Mouse (Mus musculus) heart, adult 11 months (tissue): ENCODE measurements around the gene Map2k6.
"Not testable (repeated sequence)": the region's sequence is repeated elsewhere in the genome, so short reads cannot be mapped to it uniquely, and the experiment has no call there.

ENCODE experiments used
- DNase-seq: peaks from one replicate; pipeline ENCODE4 v3.0.0; 2022

Gene Map2k6

DNA sequence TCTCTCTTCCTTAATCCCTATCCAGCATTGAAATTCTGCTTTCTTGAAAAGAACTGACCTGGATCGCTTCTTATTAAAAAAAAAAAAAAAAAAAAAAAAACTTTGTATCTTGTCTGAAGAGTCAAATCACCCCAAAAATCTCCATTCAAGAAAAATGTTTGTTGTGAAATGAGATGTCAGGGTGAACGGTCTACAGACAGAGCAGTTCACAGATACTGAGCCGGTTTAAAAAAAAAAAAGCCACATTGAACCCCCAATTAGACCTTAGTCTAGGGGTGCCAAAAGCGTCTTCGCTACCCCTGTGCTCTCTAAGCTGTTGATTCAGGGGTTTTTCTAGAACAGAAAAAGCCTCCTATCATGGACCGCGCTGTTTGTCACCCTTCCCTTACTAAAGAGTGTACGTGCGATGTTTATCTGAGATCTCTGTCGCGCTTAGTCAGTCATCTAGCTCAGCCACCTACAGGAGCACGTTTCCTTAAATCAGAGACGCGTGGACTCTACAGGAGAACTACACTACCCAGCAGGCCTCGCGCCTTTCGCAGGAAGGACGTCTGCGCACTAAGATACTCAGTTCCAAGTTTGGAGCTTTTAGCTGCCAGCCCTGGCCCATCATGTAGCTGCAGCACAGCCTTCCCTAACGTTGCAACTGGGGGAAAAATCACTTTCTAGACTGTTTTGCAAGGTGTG, at the start of gene Map2k6:
Map2k6 (plus strand) TSS at position 570 of the 687 bp plus-strand sequence.
- DNase-seq: peak; percentile 98

- DNase-seq: no peak
Measured at GRCm38 (mm10) chr11:110354261-110354660, 44.7 kb upstream of the Map2k6 start.

- not testable (repeated sequence) for DNase-seq
Measured at GRCm38 (mm10) chr11:110355131-110355530, 43.8 kb upstream of the Map2k6 start.

DNA sequence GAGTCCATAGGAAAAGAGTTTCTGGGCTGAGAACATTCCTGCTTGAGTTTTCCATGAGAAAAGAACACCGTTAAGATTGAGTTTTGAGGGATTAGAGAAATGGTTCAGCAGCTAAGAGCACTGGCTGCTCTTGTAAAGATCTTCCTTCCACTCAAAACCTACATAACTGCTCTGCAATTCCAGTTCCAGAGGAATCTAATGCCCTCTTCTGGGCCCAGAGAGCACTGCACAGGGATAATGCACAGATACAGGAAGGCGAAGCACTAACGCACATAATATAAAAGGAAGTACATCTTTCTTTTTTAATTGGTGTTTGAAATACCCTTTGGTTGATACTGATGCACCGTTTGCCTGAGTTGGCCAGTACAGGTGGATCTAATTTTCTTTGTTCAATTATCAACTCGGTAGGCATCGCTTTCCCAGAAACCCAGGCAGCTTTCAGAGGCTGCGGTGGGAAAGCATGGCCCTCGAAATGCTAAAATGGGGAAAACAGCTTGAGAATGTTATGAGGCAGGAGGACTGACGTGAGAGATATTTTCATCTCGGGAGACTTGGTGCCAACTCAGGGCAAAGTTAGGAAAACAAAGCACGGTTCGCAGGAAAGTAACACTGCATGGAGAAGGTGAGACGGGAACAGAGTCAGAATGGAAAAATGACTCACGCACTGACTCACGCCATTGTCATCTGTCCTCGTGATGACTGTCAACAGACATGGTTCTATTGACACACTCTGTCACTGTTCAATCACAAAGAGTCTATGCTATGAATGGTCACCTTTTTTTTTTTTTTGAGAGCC, 41.0 kb upstream of the Map2k6 start:
- no peak for DNase-seq

DNA sequence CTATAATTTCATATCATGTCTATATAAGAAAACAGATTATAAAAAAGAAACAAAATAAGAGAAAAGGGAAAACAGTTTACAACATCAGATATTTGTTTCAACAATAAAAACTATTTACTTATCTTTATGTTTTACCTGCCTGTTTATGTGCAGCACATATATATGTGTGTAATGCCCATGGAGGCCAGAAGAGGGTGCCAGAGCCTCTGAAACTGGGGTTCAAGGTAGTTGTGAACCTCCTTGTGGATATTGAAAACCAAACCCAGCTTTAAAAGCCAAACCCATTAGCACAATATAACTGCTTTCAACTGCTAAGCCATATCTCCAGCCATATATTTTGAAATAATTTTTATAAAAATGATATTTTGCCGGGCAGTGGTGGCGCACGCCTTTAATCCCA, 33.9 kb upstream of the Map2k6 start:
- DNase-seq: peak; percentile 87

GRCm38 (mm10) chr11:110366902-110367301, 32.0 kb upstream of the Map2k6 start:
- no peak for DNase-seq

DNA sequence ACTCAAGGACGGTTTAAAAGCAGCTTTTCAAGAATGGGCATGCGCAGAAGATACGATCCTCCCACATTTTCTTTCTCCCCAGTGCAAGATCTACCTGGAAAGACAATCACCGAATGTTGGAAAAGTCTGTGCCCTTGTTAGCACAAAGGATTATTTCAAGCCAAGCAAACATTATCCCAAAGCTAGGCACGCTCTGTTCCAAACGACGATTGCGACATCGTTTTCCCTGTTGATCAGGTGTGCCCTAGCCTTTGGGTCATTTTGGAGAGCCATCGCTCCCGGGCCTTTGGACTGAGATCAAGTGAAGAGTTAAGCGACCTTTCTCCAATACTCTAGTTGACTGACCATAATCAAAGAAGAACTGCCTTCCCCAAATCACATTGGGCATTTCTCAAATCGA, 31.3 kb upstream of the Map2k6 start:
- no peak for DNase-seq

DNA sequence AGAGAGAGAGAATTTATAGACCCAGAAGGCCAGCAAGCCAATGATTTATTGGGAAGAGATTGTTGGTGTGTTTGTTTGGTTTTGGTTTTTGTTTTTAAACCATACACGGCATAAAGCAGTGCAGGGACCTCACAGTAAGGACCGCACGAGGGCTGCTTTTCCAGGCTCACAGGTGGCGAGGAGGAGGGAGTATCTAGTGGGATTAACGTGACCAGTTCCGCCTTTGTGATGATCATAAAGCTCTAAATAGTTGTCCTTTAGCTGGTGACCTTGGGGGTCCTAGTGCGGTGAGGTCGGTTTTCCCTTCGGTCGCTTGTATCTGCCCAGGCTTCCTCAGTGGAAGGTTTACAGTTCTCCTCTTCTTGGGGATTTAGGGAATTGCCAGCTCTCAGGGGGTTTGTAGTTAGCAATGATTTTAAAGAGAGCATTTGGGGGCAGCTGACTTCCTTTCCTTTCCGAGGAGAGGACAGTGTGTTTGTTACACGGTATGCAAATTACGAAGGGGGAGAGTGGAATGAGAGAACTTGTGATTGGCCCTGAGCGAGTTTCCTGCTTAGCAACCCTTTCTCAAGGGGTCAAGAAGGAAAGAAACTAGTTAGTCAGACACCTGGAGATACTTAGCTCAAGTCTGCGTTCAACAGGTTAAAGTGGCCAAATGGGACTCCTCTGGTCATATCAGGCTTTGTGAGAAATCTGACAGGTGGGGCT, 29.5 kb upstream of the Map2k6 start:
- DNase-seq: no peak

DNA sequence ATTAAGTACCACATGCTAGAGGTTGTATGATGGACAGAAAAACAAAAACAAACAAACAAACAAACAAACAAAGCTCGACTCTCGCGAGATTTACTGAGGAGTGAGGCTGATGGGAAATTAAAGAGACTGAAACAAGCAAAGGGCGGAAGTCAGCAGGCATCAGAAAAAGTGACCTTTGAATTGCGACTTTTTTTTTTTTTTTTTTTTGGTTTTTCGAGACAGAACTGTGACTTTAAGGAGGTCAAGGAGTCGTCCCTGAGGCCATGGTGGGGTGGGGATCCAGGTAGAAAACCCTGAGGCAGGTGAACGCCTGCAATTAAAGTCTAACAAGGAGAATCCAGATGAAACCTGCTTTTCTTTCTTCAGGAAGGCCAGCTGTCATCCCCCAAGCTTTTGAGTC, 27.1 kb upstream of the Map2k6 start:
- no peak for DNase-seq

GRCm38 (mm10) chr11:110372266-110372954, 26.5 kb upstream of the Map2k6 start:
- DNase-seq: no peak

GRCm38 (mm10) chr11:110374036-110374435, 24.9 kb upstream of the Map2k6 start:
- DNase-seq: no peak

DNA sequence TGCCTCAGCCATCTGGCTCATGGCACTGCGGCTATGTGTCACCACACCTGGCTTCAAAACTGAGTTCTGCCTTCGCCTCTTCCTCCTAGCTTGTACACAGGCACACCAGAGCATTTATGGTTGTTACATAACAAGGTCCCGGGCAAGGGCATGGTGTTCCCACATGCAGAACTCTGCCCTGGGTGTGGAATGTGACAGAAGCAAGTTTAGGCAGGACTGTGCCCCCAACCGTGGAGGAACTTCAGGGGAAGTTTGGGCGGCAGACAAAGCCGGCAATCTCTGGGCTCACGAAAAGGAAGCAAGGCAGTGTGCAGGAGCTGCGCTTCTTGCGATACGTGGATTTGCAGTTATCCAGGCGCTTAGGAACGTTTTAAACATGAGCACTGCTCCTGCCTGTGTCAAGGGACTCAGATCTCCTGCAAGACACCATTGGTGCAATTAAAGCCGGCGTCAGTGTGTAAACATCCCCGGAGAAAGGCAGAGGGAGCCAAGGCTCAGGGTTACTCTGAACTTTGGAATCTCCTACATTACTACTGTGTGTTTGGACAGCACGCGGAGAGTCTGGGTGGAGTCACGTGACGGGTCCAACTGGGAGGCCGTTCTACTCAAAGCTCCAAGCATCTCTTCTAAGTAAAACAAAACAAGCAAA, 19.1 kb upstream of the Map2k6 start:
- peak; percentile 98 for DNase-seq

DNA sequence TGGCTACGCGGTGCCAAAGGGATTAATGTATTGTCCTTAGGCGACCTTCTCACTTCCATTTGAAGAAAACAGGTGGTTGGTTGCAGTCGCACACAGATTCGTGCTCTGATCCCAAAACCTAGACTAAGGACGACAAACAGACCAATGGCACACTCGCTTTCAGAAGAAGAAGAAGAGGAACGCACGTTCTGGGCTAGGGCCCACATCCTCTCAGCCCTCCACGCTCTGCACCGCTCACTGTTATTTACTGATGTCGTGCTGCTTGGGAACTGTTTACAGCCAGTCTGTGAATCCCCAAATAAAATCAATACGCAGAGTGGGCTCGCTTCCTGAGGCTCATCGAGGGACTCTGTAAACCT, 18.6 kb upstream of the Map2k6 start:
- DNase-seq: no peak

- peak; percentile 55 for DNase-seq
Measured at GRCm38 (mm10) chr11:110385487-110385886, 13.4 kb upstream of the Map2k6 start.

DNA sequence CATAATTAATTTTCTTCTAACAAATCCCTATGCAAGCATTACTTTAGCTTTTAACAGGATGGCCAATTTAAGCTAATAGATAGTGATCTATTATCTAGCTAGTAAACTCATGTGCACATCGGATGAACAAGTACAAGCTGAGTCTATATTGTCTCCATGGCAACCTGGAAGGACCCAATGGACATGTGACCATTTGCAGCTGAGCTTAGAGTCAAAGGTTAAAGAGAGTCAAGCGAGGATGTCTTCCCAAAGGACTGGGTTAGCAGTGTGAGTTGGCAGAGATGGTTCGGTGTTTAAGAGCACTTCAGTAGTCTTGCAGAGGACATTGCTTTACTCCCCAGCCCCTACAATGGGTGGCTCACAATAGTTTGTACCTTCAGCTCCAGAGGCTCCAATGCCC, 6.2 kb upstream of the Map2k6 start:
- DNase-seq: no peak

DNA sequence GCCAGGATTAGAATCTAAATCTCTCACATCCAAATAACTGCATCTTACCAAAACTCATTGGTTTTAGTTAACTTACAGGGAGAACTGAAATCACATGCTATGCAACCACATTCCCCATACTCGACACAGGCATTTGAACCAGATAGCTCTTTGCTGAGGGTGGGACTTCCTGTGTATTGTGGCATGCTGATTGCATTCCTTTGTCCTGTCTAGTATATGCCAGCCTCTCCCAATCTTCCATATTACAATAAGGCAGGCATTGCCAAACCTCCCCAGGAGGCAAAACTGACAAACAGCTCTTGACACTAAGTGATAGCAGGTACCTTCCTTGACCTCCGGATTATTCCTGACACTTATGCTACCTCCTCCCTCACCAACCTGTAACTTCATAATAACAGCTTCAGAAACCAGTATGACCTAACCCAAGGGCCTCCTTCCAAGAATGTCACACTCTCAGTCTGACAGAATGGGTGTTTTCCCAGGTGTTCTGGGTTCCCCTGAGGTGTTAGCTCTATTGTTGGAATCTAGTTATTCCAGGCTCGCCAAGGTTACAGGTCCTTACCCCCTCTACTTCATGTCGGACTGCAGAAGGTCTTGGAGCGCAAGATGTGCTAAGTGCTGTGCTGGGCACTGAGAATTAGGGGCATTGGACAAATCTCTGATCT, 4.0 kb upstream of the Map2k6 start:
- DNase-seq: peak; percentile 59

DNA sequence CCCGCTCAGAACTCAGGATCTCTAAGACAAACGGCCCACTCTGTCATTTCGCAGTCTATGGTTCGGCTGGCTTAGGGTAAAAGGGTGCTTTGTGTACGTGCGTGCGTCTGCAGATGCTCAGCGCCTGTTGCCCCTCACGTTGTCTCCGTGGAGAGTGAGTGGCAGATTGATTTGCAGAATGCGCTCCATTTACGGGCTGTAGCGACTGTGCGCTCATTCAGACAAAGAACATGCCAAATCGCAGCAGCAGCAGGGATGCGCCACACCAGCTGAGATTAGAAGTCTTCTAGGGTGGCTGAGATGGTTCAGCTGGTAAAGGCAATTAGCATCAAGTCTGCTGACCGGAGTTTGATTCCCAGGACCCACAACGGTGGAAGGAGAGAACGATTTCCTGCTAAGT, 2.8 kb upstream of the Map2k6 start:
- peak; percentile 61 for DNase-seq

DNA sequence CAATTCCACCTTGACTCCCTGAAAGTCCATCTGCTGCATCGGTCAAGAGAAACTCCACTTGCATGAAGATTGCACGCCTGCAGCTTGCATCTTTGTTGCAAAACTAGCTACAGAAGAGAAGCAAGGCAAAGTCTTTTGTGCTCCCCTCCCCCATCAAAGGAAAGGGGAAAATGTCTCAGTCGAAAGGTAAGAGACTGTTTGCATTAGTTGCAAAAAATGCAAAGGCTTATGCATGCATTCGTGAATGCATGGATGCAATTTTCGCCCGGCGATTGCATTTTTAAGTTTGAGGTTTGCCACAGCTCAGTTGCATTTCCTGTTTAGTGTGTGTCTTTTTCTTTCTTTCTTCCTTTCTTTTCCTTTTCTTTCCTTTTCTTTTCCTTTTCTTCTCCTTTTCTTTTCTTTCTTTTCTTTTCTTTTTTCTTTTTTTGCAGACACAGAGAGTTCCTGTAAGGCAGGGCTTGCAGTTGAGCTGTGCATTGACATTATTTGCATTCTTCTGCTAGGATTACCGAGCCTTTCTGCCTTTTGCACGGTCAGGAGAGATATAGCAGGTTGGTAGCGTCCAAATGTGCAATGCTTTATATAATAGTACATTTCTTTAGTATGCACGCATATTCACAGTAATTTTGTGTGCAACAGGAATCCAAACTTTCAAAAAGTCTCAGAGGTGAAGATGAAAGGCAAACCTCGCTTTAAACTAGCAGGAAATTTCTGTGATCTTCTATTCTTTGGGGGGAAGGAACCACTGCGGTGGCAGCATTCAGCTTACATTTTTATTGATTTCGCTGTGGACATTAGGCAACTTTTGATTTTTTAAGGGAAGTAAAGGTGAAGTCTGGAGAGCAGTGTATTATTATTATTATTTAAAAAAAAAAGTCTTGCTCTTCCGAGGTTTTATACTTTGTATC, 573 bp downstream of the Map2k6 start:
- no peak for DNase-seq

- DNase-seq: peak; percentile 35
Measured at GRCm38 (mm10) chr11:110400283-110400682, 1.4 kb downstream of the Map2k6 start.

DNA sequence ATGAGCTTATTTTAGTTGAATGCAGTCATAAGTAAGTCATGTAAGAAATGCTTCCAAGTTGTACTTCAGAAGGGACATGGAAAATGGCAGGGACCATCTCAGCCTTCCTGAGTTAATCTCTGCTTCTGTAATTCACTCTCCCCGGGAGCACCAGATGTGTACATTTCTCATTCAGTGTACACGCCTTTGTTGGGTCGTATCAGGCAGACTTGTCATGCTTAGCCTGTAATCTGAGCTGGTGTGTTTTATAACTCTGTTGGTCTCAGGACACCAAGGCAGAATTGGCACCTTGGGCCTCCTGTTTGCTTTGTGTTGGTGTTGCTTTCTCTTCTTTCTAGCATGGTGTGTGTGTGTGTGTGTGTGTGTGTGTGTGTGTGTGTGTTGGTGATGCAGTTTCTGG, 3.7 kb downstream of the Map2k6 start:
- DNase-seq: peak; percentile 77

DNA sequence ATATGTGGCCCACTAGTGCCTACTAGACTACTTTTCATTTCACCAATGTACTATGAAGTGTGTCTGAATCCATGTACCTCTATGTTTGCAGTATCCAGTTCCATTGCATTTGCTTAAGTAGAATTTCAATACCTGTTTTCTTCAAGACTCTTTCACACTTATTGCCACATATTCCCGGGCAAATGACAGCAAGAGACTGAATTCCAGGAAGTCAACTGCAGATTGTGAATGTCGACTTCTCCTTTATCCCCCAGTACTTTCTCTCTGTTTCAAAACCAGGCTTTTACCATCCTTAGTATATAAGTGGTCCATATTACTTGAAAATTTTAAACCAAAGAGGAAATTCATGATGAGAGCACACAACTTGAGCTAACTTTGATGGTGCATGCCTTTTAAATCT, 4.7 kb downstream of the Map2k6 start:
- DNase-seq: no peak
